Mouse (Mus musculus) forebrain, postnatal 0 days (tissue): ENCODE data around the gene Ppm1b. TPM values are rescaled to one million over a fixed set of nuclear protein-coding genes. Genes with fewer than 3 reads are reported as not detected.

Experiments
- ATAC-seq: fragments of 200-750 bp; cut with Nextera tagmentation; 2 replicates; pipeline ENCODE4 v1.8.0; 2017; ENCODE audit warnings: mild to moderate bottlenecking, moderate library complexity
- DNase-seq: peaks from one replicate; pipeline ENCODE4 v3.0.0-alpha.2; 2015
- H3K27ac ChIP-seq: fragments of 300-500 bp; sonication (generic); 2 replicates; pipeline ENCODE4 v1.5.1; 2014; ENCODE audit warnings: low read depth, mild to moderate bottlenecking, antibody characterized with exemption, low read length, moderate library complexity, mixed read lengths
- H3K27me3 ChIP-seq: fragments of 300-500 bp; sonication (generic); 2 replicates; pipeline ENCODE4 v1.6.1; 2014; ENCODE audit warnings: mild to moderate bottlenecking, low read length, mixed read lengths; ENCODE audit not compliant: insufficient read depth
- H3K36me3 ChIP-seq: fragments of 300-500 bp; sonication (generic); 2 replicates; pipeline ENCODE4 v1.6.1; 2014; ENCODE audit warnings: mild to moderate bottlenecking, moderate library complexity; ENCODE audit not compliant: insufficient read depth
- H3K4me1 ChIP-seq: fragments of 300-500 bp; sonication (generic); 2 replicates; pipeline ENCODE4 v1.6.1; 2014; ENCODE audit warnings: antibody characterized with exemption; ENCODE audit not compliant: insufficient read depth
- H3K4me2 ChIP-seq: fragments of 300-500 bp; sonication (generic); 2 replicates; pipeline ENCODE4 v1.6.1; 2014; ENCODE audit warnings: low read depth, mild to moderate bottlenecking, moderate library complexity
- H3K4me3 ChIP-seq: fragments of 300-500 bp; sonication (generic); 2 replicates; pipeline ENCODE4 v1.5.1; 2014; ENCODE audit warnings: low read depth, low read length, mixed read lengths
- H3K9ac ChIP-seq: fragments of 300-500 bp; sonication (generic); 2 replicates; pipeline ENCODE4 v1.6.1; 2014; ENCODE audit warnings: mild to moderate bottlenecking
- H3K9me3 ChIP-seq: fragments of 300-500 bp; sonication (generic); 2 replicates; pipeline ENCODE4 v1.6.1; 2016; ENCODE audit warnings: low read length
- CTCF ChIP-seq: sonication (generic); IDR thresholded peaks from 2 replicates; pipeline ENCODE4 v1.5.1; 2016; ENCODE audit warnings: antibody characterized with exemption, control low read depth, low read depth
- WGBS: fragments of 180-500 bp; shearing (Covaris S2); extraction: QIAGEN DNeasy Blood & Tissue Kit; methylation state at CpG from one replicate; pipeline ENCODE4 v1.1.7; 2014; 5-methylcytosine and 5-hydroxymethylcytosine counted together
- polyA plus RNA-seq: library from polyadenylated mRNA; unstranded; fragments of >200 nt; fragmentation: Nextera tagmentation; extraction: Ambion mirVana; gene quantifications from 2 replicates; pipeline ENCODE4 v1.2.1, GENCODE M21; 2015
- total RNA-seq: library from RNA; depleted of rRNA; stranded (reverse); fragments of >200 nt; gene quantifications from 2 replicates; pipeline ENCODE4 v1.2.3, GENCODE M21; 2014

The Ppm1b gene
- total and polyA plus RNA-seq, 2 experiments from 2014 or later, result 62.9 to 68.8 TPM

GRCm38 (mm10) chr17:85033087-85033486 is 76.5 kb downstream of the Ppm1b start:
- Histone ChIP-seq H3K4me3 (no peak overlapping the region), H3K4me2 (no peak overlapping the region), H3K36me3 (no peaks in the 10 kb centered on the region), H3K9me3 (no peaks in the 10 kb centered on the region), H3K4me1 (no peaks in the 10 kb centered on the region), H3K27me3 (no peaks in the 10 kb centered on the region), H3K9ac (no peak overlapping the region), H3K27ac (no peak overlapping the region)
- 91% methylated on average over 3 of the region's 3 CpGs for WGBS
- ATAC-seq (no peak), DNase-seq (no peak)
- no peak for TF ChIP-seq CTCF

DNA sequence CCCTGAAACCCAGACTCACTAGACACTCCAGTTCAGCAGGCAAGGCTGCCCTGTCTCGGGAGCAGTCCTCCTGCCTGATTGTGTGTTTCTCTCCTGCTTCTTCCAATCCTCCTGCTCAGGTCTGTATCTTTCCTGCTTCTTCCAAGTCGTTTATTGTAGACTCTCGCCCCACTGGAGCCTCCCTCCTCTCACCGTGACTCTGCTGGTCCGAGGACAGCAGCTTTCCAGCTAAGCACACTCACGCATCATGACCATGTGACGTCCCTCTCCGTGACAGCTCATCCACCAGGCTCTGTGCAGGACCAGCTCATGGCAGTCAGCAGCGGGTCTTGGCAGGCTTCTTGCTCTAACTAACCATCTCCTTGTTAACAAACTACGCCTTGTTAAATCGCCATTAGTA is 77.5 kb downstream of the Ppm1b start:
- 50% methylated on average over 11 of the region's 11 CpGs for WGBS
- Histone ChIP-seq H3K9ac (no peak overlapping the region), H3K27me3 (no peaks in the 10 kb centered on the region), H3K4me3 (no peak overlapping the region), H3K36me3 (no peaks in the 10 kb centered on the region), H3K4me2 (no peak overlapping the region; the same call in 1 of the 2 replicates), H3K27ac (no peak overlapping the region), H3K4me1 (no peaks in the 10 kb centered on the region), H3K9me3 (no peaks in the 10 kb centered on the region)
- TF ChIP-seq CTCF, result no peak
- no peak for DNase-seq
- ATAC-seq, result peak; percentile 72

- Histone ChIP-seq H3K9ac (no peak overlapping the region), H3K4me1 (no peaks in the 10 kb centered on the region), H3K27me3 (no peaks in the 10 kb centered on the region), H3K4me2 (no peak overlapping the region), H3K36me3 (no peaks in the 10 kb centered on the region), H3K27ac (no peak overlapping the region), H3K9me3 (no peaks in the 10 kb centered on the region), H3K4me3 (no peak overlapping the region)
- no peak for ATAC-seq
- DNase-seq, result no peak
- no peak for TF ChIP-seq CTCF
- WGBS, result 86% methylated on average over 5 of the region's 5 CpGs
Measured at GRCm38 (mm10) chr17:85037855-85038254, 81.3 kb downstream of the Ppm1b start.

GRCm38 (mm10) chr17:85038311-85038710 is 81.8 kb downstream of the Ppm1b start:
- no peak for ATAC-seq
- H3K27ac ChIP-seq, result no peak overlapping the region
- no peak overlapping the region for H3K4me3 ChIP-seq
- no peak overlapping the region for H3K4me2 ChIP-seq
- no peak overlapping the region for H3K9ac ChIP-seq
- H3K4me1 ChIP-seq, result no peaks in the 10 kb centered on the region
- no peaks in the 10 kb centered on the region for H3K36me3 ChIP-seq
- 83% methylated on average over 4 of the region's 4 CpGs for WGBS
- H3K27me3 ChIP-seq, result no peaks in the 10 kb centered on the region
- TF ChIP-seq CTCF, result no peak
- no peaks in the 10 kb centered on the region for H3K9me3 ChIP-seq
- DNase-seq, result no peak

DNA sequence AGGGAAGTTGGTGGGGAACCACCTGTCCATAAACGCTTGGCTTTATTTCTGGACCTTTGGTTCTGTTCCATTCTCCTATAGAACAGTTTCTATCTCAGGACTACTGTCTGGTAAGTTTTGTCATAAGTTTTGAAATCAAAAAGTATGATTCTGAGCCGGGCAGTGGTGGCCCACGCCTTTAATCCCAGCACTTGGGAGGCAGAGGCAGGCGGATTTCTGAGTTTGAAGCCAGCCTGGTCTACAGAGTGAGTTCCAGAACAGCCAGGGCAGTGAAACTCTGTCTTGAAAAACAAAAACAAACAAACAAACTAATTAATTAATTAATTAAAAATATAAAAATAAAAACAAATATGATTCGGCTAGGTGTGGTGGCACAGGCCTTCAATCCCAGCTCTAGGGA is 82.2 kb downstream of the Ppm1b start:
- 95% methylated on average over 5 of the region's 5 CpGs for WGBS
- ATAC-seq, result no peak

GRCm38 (mm10) chr17:85040913-85041312 is 84.4 kb downstream of the Ppm1b start:
- H3K9me3 ChIP-seq, result no peaks in the 10 kb centered on the region
- no peak for ATAC-seq
- H3K36me3 ChIP-seq, result no peaks in the 10 kb centered on the region
- H3K27ac ChIP-seq, result no peak overlapping the region
- no peak for TF ChIP-seq CTCF
- no peaks in the 10 kb centered on the region for H3K27me3 ChIP-seq
- no peak overlapping the region for H3K4me2 ChIP-seq
- H3K4me1 ChIP-seq, result no peaks in the 10 kb centered on the region
- H3K4me3 ChIP-seq, result no peak overlapping the region
- no peak overlapping the region for H3K9ac ChIP-seq
- 82% methylated on average over 7 of the region's 7 CpGs for WGBS
- no peak for DNase-seq

More for the DNA sequence above, 82.2 kb downstream of the Ppm1b start:
- no peak overlapping the region for H3K4me2 ChIP-seq
- no peaks in the 10 kb centered on the region for H3K4me1 ChIP-seq
- no peak overlapping the region for H3K27ac ChIP-seq
- no peaks in the 10 kb centered on the region for H3K9me3 ChIP-seq
- no peaks in the 10 kb centered on the region for H3K27me3 ChIP-seq
- H3K36me3 ChIP-seq, result no peaks in the 10 kb centered on the region
- no peak overlapping the region for H3K4me3 ChIP-seq
- no peak for TF ChIP-seq CTCF
- H3K9ac ChIP-seq, result no peak overlapping the region
- no peak for DNase-seq

DNA sequence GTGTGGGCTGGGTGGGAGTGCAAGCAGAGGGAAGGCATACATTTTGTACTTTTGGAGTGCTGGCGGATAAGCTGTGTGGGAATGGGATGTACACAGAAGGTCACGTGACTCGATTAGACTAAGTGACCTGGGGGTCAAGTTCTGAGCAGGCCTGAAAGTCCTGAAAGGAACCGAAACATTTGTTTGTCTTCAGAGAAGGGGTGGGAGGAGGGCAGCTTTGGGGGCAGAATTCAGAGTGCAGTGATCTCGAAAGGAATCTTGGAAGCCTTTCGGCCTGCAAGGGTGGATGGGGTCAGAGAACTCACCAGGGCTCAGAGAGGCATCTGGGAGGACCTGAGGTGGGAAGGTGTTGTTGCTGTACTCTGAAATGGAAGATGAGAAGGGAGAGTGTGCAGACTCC is 85.9 kb downstream of the Ppm1b start:
- Histone ChIP-seq H3K27me3 (no peaks in the 10 kb centered on the region), H3K27ac (no peak overlapping the region), H3K4me2 (no peak overlapping the region), H3K4me3 (no peak overlapping the region), H3K4me1 (no peaks in the 10 kb centered on the region), H3K36me3 (no peaks in the 10 kb centered on the region), H3K9me3 (no peaks in the 10 kb centered on the region), H3K9ac (no peak overlapping the region)
- DNase-seq (no peak), ATAC-seq (no peak)
- TF ChIP-seq CTCF, result no peak
- 84% methylated on average over 6 of the region's 6 CpGs for WGBS

- Histone ChIP-seq H3K4me2 (no peak overlapping the region), H3K4me3 (no peak overlapping the region), H3K36me3 (no peaks in the 10 kb centered on the region), H3K9me3 (no peaks in the 10 kb centered on the region), H3K27me3 (no peaks in the 10 kb centered on the region), H3K27ac (no peak overlapping the region), H3K9ac (no peak overlapping the region), H3K4me1 (no peaks in the 10 kb centered on the region)
- WGBS, result 86% methylated on average over 6 of the region's 6 CpGs
- ATAC-seq (no peak), DNase-seq (no peak)
- no peak for TF ChIP-seq CTCF
Measured at GRCm38 (mm10) chr17:85043404-85043816, 86.9 kb downstream of the Ppm1b start.
